Mouse (Mus musculus) CD4-positive naive resting alpha-beta T cell, adult 57 days (primary cell): ENCODE data around the gene Pfn5. TPM values are rescaled to one million over a fixed set of nuclear protein-coding genes. Genes with fewer than 3 reads are reported as not detected.

ENCODE experiments used
- total RNA-seq: library from RNA; stranded (reverse); gene quantifications from one replicate; pipeline ENCODE4 v1.2.4, GENCODE M21; 2023

The Pfn5 gene
- not detected for total RNA-seq

GRCm38 (mm10) chrX:95557887-95558286 is at the start of gene Pfn5, which contains the start of gene Asb12:
Gene Pfn5 (plus strand): TSS chrX:95558104.
Gene Asb12 (minus strand): TSS chrX:95557987.

Other genes with a start within 250 kb of the Pfn5 start
- gene Amer1, start 113.2 kb upstream of the Pfn5 start, total RNA-seq = 7.4 TPM
- gene Asb12, start 117 bp upstream of the Pfn5 start, total RNA-seq = not detected
- 2.1 TPM for gene Zc4h2, start 100.4 kb downstream of the Pfn5 start, total RNA-seq
- gene Zc3h12b, start 153.6 kb downstream of the Pfn5 start, total RNA-seq = 0.62 TPM